Mouse (Mus musculus) G1E (cell line): ENCODE data around the gene Kcnma1.

Experiments
- CTCF ChIP-seq: IDR thresholded peaks from 2 replicates; pipeline ENCODE4 v1.5.1; 2012; ENCODE audit warnings: low read depth, low read length, inconsistent platforms, mixed read lengths
- GATA2 ChIP-seq: IDR thresholded peaks from 2 replicates; pipeline ENCODE4 v1.6.1; 2012; ENCODE audit warnings: low read depth, low read length, inconsistent platforms, borderline replicate concordance
- POLR2AphosphoS5 ChIP-seq: IDR thresholded peaks from 2 replicates; pipeline ENCODE4 v1.6.1; 2012; ENCODE audit warnings: low read depth, low read length, inconsistent platforms; ENCODE audit not compliant: insufficient replicate concordance

GRCm38 (mm10) chr14:23458560-23458959 lies 555.7 kb downstream of the Kcnma1 start:
- TF ChIP-seq POLR2AphosphoS5 (no peak), CTCF (no peak), GATA2 (no peak)
